Mouse (Mus musculus) hindbrain, postnatal 0 days (tissue): ENCODE results near the gene Tgfbr3l. TPM values are rescaled to one million over a fixed set of nuclear protein-coding genes. Genes with fewer than 3 reads are reported as not detected.

ENCODE experiments used
- ATAC-seq: fragments of 200-750 bp; cut with Nextera tagmentation; 2 replicates; pipeline ENCODE4 v1.8.0; 2017; ENCODE audit warnings: mild to moderate bottlenecking, moderate TSS enrichment, moderate library complexity
- DNase-seq: peaks from one replicate; pipeline ENCODE4 v3.0.0-alpha.2; 2015; ENCODE audit warnings: low spot score
- H3K27ac ChIP-seq: fragments of 300-500 bp; sonication (generic); 2 replicates; pipeline ENCODE4 v1.5.1; 2014; ENCODE audit warnings: mild to moderate bottlenecking
- H3K27me3 ChIP-seq: fragments of 300-500 bp; sonication (generic); 2 replicates; pipeline ENCODE4 v1.6.1; 2014; ENCODE audit warnings: low read length, mixed read lengths; ENCODE audit not compliant: insufficient read depth
- H3K36me3 ChIP-seq: fragments of 300-500 bp; sonication (generic); 2 replicates; pipeline ENCODE4 v1.6.1; 2014; ENCODE audit warnings: low read length, mixed read lengths; ENCODE audit not compliant: insufficient read depth
- H3K4me1 ChIP-seq: fragments of 300-500 bp; sonication (generic); 2 replicates; pipeline ENCODE4 v1.6.1; 2014; ENCODE audit warnings: antibody characterized with exemption, low read length, mixed read lengths; ENCODE audit not compliant: insufficient read depth
- H3K4me2 ChIP-seq: fragments of 300-500 bp; sonication (generic); 2 replicates; pipeline ENCODE4 v1.6.1; 2014; ENCODE audit warnings: low read depth, mild to moderate bottlenecking, low read length, moderate library complexity, mixed read lengths
- H3K4me3 ChIP-seq: fragments of 300-500 bp; sonication (generic); 2 replicates; pipeline ENCODE4 v1.5.1; 2014; ENCODE audit warnings: low read length
- H3K9ac ChIP-seq: fragments of 300-500 bp; sonication (generic); replicated peaks from 2 replicates; pipeline ENCODE4 v1.6.1; 2014; ENCODE audit warnings: mild to moderate bottlenecking, low read length, moderate library complexity, mixed read lengths
- H3K9me3 ChIP-seq: fragments of 300-500 bp; sonication (generic); 2 replicates; pipeline ENCODE4 v1.6.1; 2016; ENCODE audit warnings: low read length, mixed read lengths
- CTCF ChIP-seq: IDR thresholded peaks from 2 replicates; pipeline ENCODE4 v1.5.1; 2016; ENCODE audit warnings: antibody characterized with exemption, control low read depth, low read depth
- WGBS: fragments of 180-500 bp; shearing (Covaris S2); extraction: QIAGEN DNeasy Blood & Tissue Kit; methylation state at CpG from one replicate; pipeline ENCODE4 v1.1.7; 2014; 5-methylcytosine and 5-hydroxymethylcytosine counted together
- polyA plus RNA-seq: library from polyadenylated mRNA; unstranded; fragments of >200 nt; fragmentation: Nextera tagmentation; extraction: Ambion mirVana; gene quantifications from 2 replicates; pipeline ENCODE4 v1.2.1, GENCODE M21; 2015
- total RNA-seq: library from RNA; depleted of rRNA; stranded (reverse); fragments of >200 nt; gene quantifications from 2 replicates; pipeline ENCODE4 v1.2.3, GENCODE M21; 2014

The Tgfbr3l gene
- total and polyA plus RNA-seq, 2 experiments from 2014 or later, result 3.7 to 15.5 TPM

- Histone ChIP-seq H3K9ac (no peak overlapping the region), H3K27me3 (no peaks in the 10 kb centered on the region), H3K4me3 (no peak overlapping the region), H3K4me1 (0 out of 2 replicates have a peak, but pooled peaks cover 5% of the 10 kb centered on the region), H3K36me3 (no peaks in the 10 kb centered on the region), H3K9me3 (no peaks in the 10 kb centered on the region), H3K4me2 (no peak overlapping the region), H3K27ac (no peak overlapping the region)
- DNase-seq (no peak), ATAC-seq (no peak)
- TF ChIP-seq CTCF, result no peak
- 66% methylated on average over 10 of the region's 10 CpGs for WGBS
These were observed 17.2 kb upstream of the Tgfbr3l start for GRCm38 (mm10) chr8:4230612-4231351.

GRCm38 (mm10) chr8:4237814-4238433 is 10.1 kb upstream of the Tgfbr3l start:
- H3K9me3 ChIP-seq, result no peaks in the 10 kb centered on the region
- peak overlapping the region; percentile 76 for H3K4me2 ChIP-seq
- peak overlapping the region; percentile 53 for H3K4me3 ChIP-seq
- no peak for TF ChIP-seq CTCF
- peaks cover 14% of the 10 kb centered on the region; the same call in 1 of the 2 replicates for H3K36me3 ChIP-seq
- peaks cover 17% of the 10 kb centered on the region for H3K4me1 ChIP-seq
- H3K27me3 ChIP-seq, result no peaks in the 10 kb centered on the region
- ATAC-seq (no peak; the same call in none of the 2 replicates), DNase-seq (no peak)
- peak overlapping the region; percentile 91 for H3K27ac ChIP-seq
- H3K9ac ChIP-seq, result peak overlapping the region; percentile 64
- 20% methylated on average over 15 of the region's 15 CpGs for whole genome bisulfite sequencing

- ATAC-seq (peak; percentile 96), DNase-seq (peak; percentile 100)
- Histone ChIP-seq H3K4me3 (peak within 1 kb of the TSS; percentile 53), H3K36me3 (peaks cover 20% of the 10 kb centered on the region), H3K9me3 (no peaks in the 10 kb centered on the region), H3K27me3 (no peaks in the 10 kb centered on the region), H3K9ac (peak within 1 kb of the TSS; percentile 64), H3K27ac (peak within 1 kb of the TSS; percentile 91), H3K4me1 (peaks cover 17% of the 10 kb centered on the region), H3K4me2 (peak within 1 kb of the TSS; percentile 76)
- WGBS, result under 1% methylated on average over 69 of the region's 71 CpGs
- TF ChIP-seq CTCF, result peak; percentile 63
These were observed 9.4 kb upstream of the Tgfbr3l start, which contains the start of the genes Map2k7 and Gm49320 for GRCm38 (mm10) chr8:4238434-4239192. Gene Map2k7, plus strand, starts transcription at chr8:4238740. Gene Gm49320, plus strand, starts transcription at chr8:4238865.

- Histone ChIP-seq H3K4me1 (peaks cover 17% of the 10 kb centered on the region), H3K27me3 (no peaks in the 10 kb centered on the region), H3K9me3 (no peaks in the 10 kb centered on the region), H3K4me3 (peak overlapping the region; percentile 53), H3K27ac (peak overlapping the region; percentile 91), H3K4me2 (peak overlapping the region; percentile 76), H3K36me3 (peaks cover 27% of the 10 kb centered on the region), H3K9ac (peak overlapping the region; percentile 64)
- 14% methylated on average over 16 of the region's 19 CpGs for WGBS
- peak; percentile 19 for DNase-seq
- TF ChIP-seq CTCF, result no peak
- peak; percentile 30 for ATAC-seq
These were observed 8.7 kb upstream of the Tgfbr3l start for GRCm38 (mm10) chr8:4239193-4239890.

GRCm38 (mm10) chr8:4245061-4245460 is 3.0 kb upstream of the Tgfbr3l start:
- Histone ChIP-seq H3K27me3 (no peaks in the 10 kb centered on the region), H3K9ac (no peak overlapping the region), H3K27ac (no peak overlapping the region), H3K36me3 (peaks cover 64% of the 10 kb centered on the region), H3K4me3 (no peak overlapping the region), H3K4me1 (peaks cover 6% of the 10 kb centered on the region), H3K4me2 (no peak overlapping the region), H3K9me3 (no peaks in the 10 kb centered on the region)
- TF ChIP-seq CTCF, result no peak
- ATAC-seq, result no peak
- WGBS, result 92% methylated on average over 5 of the region's 5 CpGs
- DNase-seq, result no peak

GRCm38 (mm10) chr8:4245737-4246136 is 2.3 kb upstream of the Tgfbr3l start:
- ATAC-seq (no peak), DNase-seq (no peak)
- no peaks in the 10 kb centered on the region for H3K27me3 ChIP-seq
- peaks cover 64% of the 10 kb centered on the region for H3K36me3 ChIP-seq
- H3K9me3 ChIP-seq, result no peaks in the 10 kb centered on the region
- TF ChIP-seq CTCF, result no peak
- WGBS, result 75% methylated on average over 13 of the region's 13 CpGs
- no peak overlapping the region for H3K9ac ChIP-seq
- no peak overlapping the region for H3K4me3 ChIP-seq
- H3K27ac ChIP-seq, result no peak overlapping the region
- no peak overlapping the region for H3K4me2 ChIP-seq
- peaks cover 2% of the 10 kb centered on the region; the same call in 1 of the 2 replicates for H3K4me1 ChIP-seq
